ENCODE assay signal across 38 mouse cellular contexts in genomic region chr16:10790702-10791101, GRCm38 (mm10). TPM values are rescaled to one million over a fixed set of nuclear protein-coding genes. Genes with fewer than 3 reads are reported as not detected.
"Had no signal": no experiment of that assay in that cellular context is flagged by ENCODE, and none has a peak within 500 bp of the region (broad histone marks: within the 10 kb centered on the region; RNA-seq: fewer than 3 reads in every experiment).

Gene Prm3, minus strand, starts transcription at chr16:10790914.

- H3K27me3 ChIP-seq: midbrain, embryonic 15.5 days had no signal

- H3K36me3 ChIP-seq: limb, embryonic 10.5 days; limb, embryonic 12.5 days; limb, embryonic 13.5 days; limb, embryonic 15.5 days; liver, embryonic 12.5 days; liver, embryonic 13.5 days; liver, embryonic 15.5 days; lung, embryonic 15.5 days; midbrain, embryonic 10.5 days; midbrain, embryonic 12.5 days; midbrain, embryonic 13.5 days; midbrain, embryonic 15.5 days had no signal

- DNase-seq: left cerebral cortex, postnatal 4 days; liver; liver, embryonic 13.5 days; liver, postnatal 0 days; lung, adult 18-20 months; lung, adult 2 months; lung, embryonic 14.5 days; lung, postnatal 10 days; lung, postnatal 14 days; lung, postnatal 36 days; lung, postnatal 4 days; midbrain, embryonic 14.5 days had no signal

- H3K27ac ChIP-seq: left cerebral cortex, adult 2 months; limb, embryonic 10.5 days; limb, embryonic 12.5 days; limb, embryonic 13.5 days; limb, embryonic 15.5 days; liver, embryonic 12.5 days; liver, embryonic 13.5 days; liver, embryonic 14.5 days; liver, embryonic 15.5 days; lung, embryonic 15.5 days; macrophage; midbrain, embryonic 10.5 days; midbrain, embryonic 12.5 days; midbrain, embryonic 13.5 days; midbrain, embryonic 15.5 days had no signal

- H3K4me3 ChIP-seq: left cerebral cortex, adult 2 months; limb, embryonic 10.5 days; limb, embryonic 12.5 days; limb, embryonic 13.5 days; limb, embryonic 15.5 days; liver, embryonic 12.5 days; liver, embryonic 13.5 days; liver, embryonic 15.5 days; lung, embryonic 15.5 days; megakaryocyte, embryonic 14.5 days; midbrain, embryonic 10.5 days; midbrain, embryonic 12.5 days; midbrain, embryonic 13.5 days; midbrain, embryonic 15.5 days; myocyte had no signal

RNA-seq across cellular contexts. Expression of gene Prm3, which starts in this region (rescaled TPM):
- polyA plus RNA-seq: limb, embryonic 10.5 days; limb, embryonic 11.5 days; limb, embryonic 12.5 days; limb, embryonic 13.5 days; limb, embryonic 14.5 days; limb, embryonic 15.5 days; liver, adult 2 months; liver, embryonic 11.5 days; liver, embryonic 12.5 days; liver, embryonic 13.5 days; liver, embryonic 14.5 days; liver, embryonic 15.5 days; liver, embryonic 16.5 days; liver, postnatal 0 days; lung, adult 2 months; lung, embryonic 14.5 days; lung, embryonic 15.5 days; lung, embryonic 16.5 days; lung, postnatal 0 days; macrophage; midbrain, embryonic 10.5 days; midbrain, embryonic 11.5 days; midbrain, embryonic 12.5 days; midbrain, embryonic 13.5 days; midbrain, embryonic 14.5 days; midbrain, embryonic 15.5 days; midbrain, embryonic 16.5 days; midbrain, postnatal 0 days; myocyte had no signal
